Mouse (Mus musculus) intestine, embryonic 16.5 days (tissue): ENCODE measurements around the gene Tmod2. TPM values are rescaled to one million over a fixed set of nuclear protein-coding genes. Genes with fewer than 3 reads are reported as not detected.

Experiments used
- ATAC-seq: fragments of 200-750 bp; cut with Nextera tagmentation; 2 replicates; pipeline ENCODE4 v1.8.0; 2017; ENCODE audit warnings: moderate TSS enrichment, moderate library complexity
- H3K27ac ChIP-seq: fragments of 300-500 bp; sonication (generic); 2 replicates; pipeline ENCODE4 v1.5.1; 2014; ENCODE audit warnings: mild to moderate bottlenecking, low read length
- H3K27me3 ChIP-seq: fragments of 300-500 bp; sonication (generic); replicated peaks from 2 replicates; pipeline ENCODE4 v1.6.1; 2014; ENCODE audit warnings: low read length, control low read depth, mixed read lengths; ENCODE audit not compliant: control insufficient read depth, insufficient read depth
- H3K36me3 ChIP-seq: fragments of 300-500 bp; sonication (generic); 2 replicates; pipeline ENCODE4 v1.6.1; 2014; ENCODE audit warnings: low read length, control low read depth; ENCODE audit not compliant: control insufficient read depth, insufficient read depth
- H3K4me1 ChIP-seq: fragments of 300-500 bp; sonication (generic); 2 replicates; pipeline ENCODE4 v1.6.1; 2014; ENCODE audit warnings: low read length, control low read depth, mixed read lengths; ENCODE audit not compliant: control insufficient read depth, insufficient read depth
- H3K4me2 ChIP-seq: fragments of 300-500 bp; sonication (generic); 2 replicates; pipeline ENCODE4 v1.6.1; 2014; ENCODE audit warnings: low read depth, low read length, control low read depth
- H3K4me3 ChIP-seq: fragments of 300-500 bp; sonication (generic); 2 replicates; pipeline ENCODE4 v1.5.1; 2014; ENCODE audit warnings: mild to moderate bottlenecking, low read length
- H3K9ac ChIP-seq: fragments of 300-500 bp; sonication (generic); 2 replicates; pipeline ENCODE4 v1.6.1; 2014; ENCODE audit warnings: low read depth, low read length
- H3K9me3 ChIP-seq: fragments of 300-500 bp; sonication (generic); 2 replicates; pipeline ENCODE4 v1.6.1; 2016; ENCODE audit warnings: low read length, control low read depth; ENCODE audit not compliant: control insufficient read depth
- WGBS: fragments of 180-500 bp; shearing (Covaris S2); extraction: QIAGEN DNeasy Blood & Tissue Kit; methylation state at CpG from one replicate; pipeline ENCODE4 v1.1.7; 2014; 5-methylcytosine and 5-hydroxymethylcytosine counted together
- polyA plus RNA-seq: library from polyadenylated mRNA; unstranded; fragments of >200 nt; fragmentation: Nextera tagmentation; extraction: Ambion mirVana; gene quantifications from 2 replicates; pipeline ENCODE4 v1.2.1, GENCODE M21; 2015

Gene Tmod2
- polyA plus RNA-seq, 1 experiment from 2014 or later, result 16.2 TPM

DNA sequence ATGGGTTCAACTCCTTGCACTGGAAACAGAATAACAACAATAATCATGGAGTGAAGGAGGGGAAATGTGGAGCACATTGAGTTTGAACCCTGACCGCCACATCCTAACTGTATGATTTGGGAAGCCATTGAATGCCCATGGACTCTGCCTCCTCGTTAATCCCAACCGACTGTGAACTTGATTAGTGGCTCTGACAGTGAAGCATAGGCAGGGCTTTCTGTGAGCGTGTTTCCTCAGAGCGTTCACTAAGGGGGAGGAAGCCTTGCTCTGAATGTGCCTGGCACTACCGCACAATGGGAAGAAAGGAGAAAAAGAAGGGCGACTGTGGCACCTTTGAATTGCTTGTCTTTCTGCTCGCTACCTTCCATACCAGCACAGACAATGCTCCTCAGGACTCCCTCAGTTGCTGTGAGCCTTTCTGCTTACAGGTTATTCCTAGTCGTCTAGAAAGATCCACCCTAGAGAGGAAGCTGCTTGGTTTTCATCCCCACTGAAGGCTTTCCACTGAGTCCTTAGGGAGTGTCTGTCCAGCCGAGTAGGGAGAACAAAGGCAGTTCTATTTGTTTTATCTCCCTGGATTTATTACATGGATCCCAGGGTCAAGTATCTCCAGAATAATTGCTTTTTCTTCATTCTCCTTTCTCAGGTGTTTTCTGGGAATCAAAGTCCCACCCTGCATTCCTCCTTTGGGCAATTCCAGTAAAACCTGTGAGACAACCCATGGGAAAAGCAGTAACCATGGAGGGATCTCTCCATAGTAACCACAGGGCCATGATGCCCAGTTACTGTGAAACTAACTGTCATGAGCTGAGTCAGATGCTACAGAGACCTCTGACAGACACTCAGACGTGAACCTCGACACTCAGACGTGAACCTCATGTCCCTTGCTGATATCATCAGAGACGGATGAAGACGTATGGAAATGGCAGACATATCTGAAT, 21.0 kb downstream of the Tmod2 start:
- ATAC-seq, result peak; percentile 85
- Histone ChIP-seq H3K9me3 (no peaks in the 10 kb centered on the region), H3K4me2 (no peak overlapping the region), H3K27ac (no peak overlapping the region; the same call in 1 of the 2 replicates), H3K4me1 (no peaks in the 10 kb centered on the region), H3K4me3 (no peak overlapping the region), H3K36me3 (no peaks in the 10 kb centered on the region; the same call in 1 of the 2 replicates), H3K27me3 (no peaks in the 10 kb centered on the region), H3K9ac (no peak overlapping the region)
- WGBS, result 67% methylated on average over 15 of the region's 15 CpGs

- Histone ChIP-seq H3K27ac (no peak overlapping the region), H3K9ac (no peak overlapping the region), H3K36me3 (no peaks in the 10 kb centered on the region), H3K27me3 (no peaks in the 10 kb centered on the region), H3K4me2 (no peak overlapping the region), H3K4me3 (no peak overlapping the region), H3K9me3 (no peaks in the 10 kb centered on the region), H3K4me1 (peaks cover 3% of the 10 kb centered on the region; the same call in 1 of the 2 replicates)
- no peak for ATAC-seq
- 54% methylated on average over 7 of the region's 7 CpGs for WGBS
These were observed 29.3 kb downstream of the Tmod2 start for GRCm38 (mm10) chr9:75581694-75582350.

GRCm38 (mm10) chr9:75579321-75579720, 31.8 kb downstream of the Tmod2 start:
- no peaks in the 10 kb centered on the region for H3K36me3 ChIP-seq
- ATAC-seq, result no peak
- WGBS, result 95% methylated on average over 6 of the region's 6 CpGs
- no peak overlapping the region for H3K9ac ChIP-seq
- H3K9me3 ChIP-seq, result no peaks in the 10 kb centered on the region
- H3K4me1 ChIP-seq, result peaks cover 3% of the 10 kb centered on the region; the same call in 1 of the 2 replicates
- H3K4me3 ChIP-seq, result no peak overlapping the region
- H3K27me3 ChIP-seq, result no peaks in the 10 kb centered on the region
- no peak overlapping the region for H3K27ac ChIP-seq
- H3K4me2 ChIP-seq, result no peak overlapping the region

GRCm38 (mm10) chr9:75571036-75571942, 39.8 kb downstream of the Tmod2 start:
- 87% methylated on average over 5 of the region's 5 CpGs for WGBS
- H3K27me3 ChIP-seq, result no peaks in the 10 kb centered on the region
- H3K4me2 ChIP-seq, result no peak overlapping the region
- H3K9me3 ChIP-seq, result no peaks in the 10 kb centered on the region
- H3K9ac ChIP-seq, result no peak overlapping the region
- no peak overlapping the region for H3K4me3 ChIP-seq
- no peaks in the 10 kb centered on the region for H3K4me1 ChIP-seq
- H3K36me3 ChIP-seq, result no peaks in the 10 kb centered on the region
- H3K27ac ChIP-seq, result no peak overlapping the region
- ATAC-seq, result no peak

GRCm38 (mm10) chr9:75568399-75568798, 42.7 kb downstream of the Tmod2 start:
- Histone ChIP-seq H3K27ac (no peak overlapping the region), H3K27me3 (no peaks in the 10 kb centered on the region), H3K4me3 (no peak overlapping the region), H3K36me3 (no peaks in the 10 kb centered on the region), H3K9me3 (no peaks in the 10 kb centered on the region), H3K4me1 (no peaks in the 10 kb centered on the region), H3K4me2 (no peak overlapping the region), H3K9ac (no peak overlapping the region)
- 93% methylated on average over 6 of the region's 6 CpGs for WGBS
- ATAC-seq, result no peak

GRCm38 (mm10) chr9:75564892-75565291, 46.2 kb downstream of the Tmod2 start:
- H3K4me2 ChIP-seq, result no peak overlapping the region
- H3K36me3 ChIP-seq, result no peaks in the 10 kb centered on the region
- no peak for ATAC-seq
- H3K27me3 ChIP-seq, result no peaks in the 10 kb centered on the region
- WGBS, result 86% methylated on average over 6 of the region's 6 CpGs
- H3K4me3 ChIP-seq, result no peak overlapping the region
- H3K4me1 ChIP-seq, result 0 out of 2 replicates have a peak, but pooled peaks cover 2% of the 10 kb centered on the region
- no peaks in the 10 kb centered on the region for H3K9me3 ChIP-seq
- H3K27ac ChIP-seq, result no peak overlapping the region
- no peak overlapping the region for H3K9ac ChIP-seq

- no peak for ATAC-seq
- H3K9me3 ChIP-seq, result no peaks in the 10 kb centered on the region
- 0 out of 2 replicates have a peak, but pooled peaks cover 3% of the 10 kb centered on the region for H3K4me1 ChIP-seq
- no peak overlapping the region for H3K4me2 ChIP-seq
- 65% methylated on average over 6 of the region's 6 CpGs for WGBS
- H3K4me3 ChIP-seq, result no peak overlapping the region
- no peak overlapping the region for H3K9ac ChIP-seq
- no peaks in the 10 kb centered on the region for H3K27me3 ChIP-seq
- H3K36me3 ChIP-seq, result no peaks in the 10 kb centered on the region
- H3K27ac ChIP-seq, result no peak overlapping the region
These were observed 47.5 kb downstream of the Tmod2 start for GRCm38 (mm10) chr9:75563622-75564021.

- H3K27me3 ChIP-seq, result no peaks in the 10 kb centered on the region
- no peak overlapping the region for H3K4me3 ChIP-seq
- 64% methylated on average over 2 of the region's 2 CpGs for WGBS
- no peak for ATAC-seq
- H3K36me3 ChIP-seq, result no peaks in the 10 kb centered on the region
- H3K9ac ChIP-seq, result no peak overlapping the region
- no peak overlapping the region for H3K4me2 ChIP-seq
- no peaks in the 10 kb centered on the region for H3K9me3 ChIP-seq
- no peak overlapping the region for H3K27ac ChIP-seq
- 0 out of 2 replicates have a peak, but pooled peaks cover 3% of the 10 kb centered on the region for H3K4me1 ChIP-seq
These were observed 47.9 kb downstream of the Tmod2 start for GRCm38 (mm10) chr9:75563176-75563575.
